ENCODE assay signal across 8 mouse cellular contexts in genomic region chr11:119080461-119081147, GRCm38 (mm10). TPM values are rescaled to one million over a fixed set of nuclear protein-coding genes. Genes with fewer than 3 reads are reported as not detected.
A peak's percentile ranks its signal among the peaks of the same experiment; 100 is the strongest.
DNase-seq lines count a peak whose midpoint lies in the region; ATAC-seq lines count a peak whose summit lies in the region.

No protein-coding gene starts in this region.

- peaks cover 30% of the 10 kb centered on the region for H3K27me3 ChIP-seq in heart, embryonic 13.5 days (replicated peaks)
- peaks cover 44% of the 10 kb centered on the region for H3K27me3 ChIP-seq in embryonic facial prominence, embryonic 13.5 days
- peaks cover 10% of the 10 kb centered on the region for H3K27me3 ChIP-seq in hindbrain, embryonic 16.5 days (replicated peaks; ENCODE audit: control insufficient read depth, insufficient read depth, low read length)
- peaks cover 8% of the 10 kb centered on the region for H3K27me3 ChIP-seq in midbrain, embryonic 16.5 days (ENCODE audit: control insufficient read depth, insufficient read depth, low read depth, low read length)

- H3K9ac ChIP-seq in heart, embryonic 13.5 days = peak overlapping the region; percentile 47; the same call in 1 of the 2 replicates
- 0 out of 2 replicates have a peak overlapping the region, but pooled peaks have one; percentile 40 for H3K9ac ChIP-seq in embryonic facial prominence, embryonic 13.5 days
- peak overlapping the region; percentile 15 for H3K9ac ChIP-seq in hindbrain, embryonic 16.5 days (ENCODE audit: low read depth, low read length)
- peak overlapping the region; percentile 49 for H3K9ac ChIP-seq in midbrain, embryonic 16.5 days (ENCODE audit: low read depth, low read length)

- peaks cover 40% of the 10 kb centered on the region for H3K36me3 ChIP-seq in heart, embryonic 13.5 days
- H3K36me3 ChIP-seq in embryonic facial prominence, embryonic 13.5 days = peaks cover 43% of the 10 kb centered on the region
- H3K36me3 ChIP-seq in hindbrain, embryonic 16.5 days (ENCODE audit: control insufficient read depth, insufficient read depth, low read length) = peaks cover 16% of the 10 kb centered on the region
- H3K36me3 ChIP-seq in midbrain, embryonic 16.5 days (ENCODE audit: control insufficient read depth, insufficient read depth, low read length) = peaks cover 16% of the 10 kb centered on the region; the same call in 1 of the 2 replicates

- no peak for ATAC-seq in heart, embryonic 13.5 days (ENCODE audit: extremely low read depth, insufficient number of reproducible peaks, low FRiP score, low TSS enrichment)
- no peak for ATAC-seq in embryonic facial prominence, embryonic 13.5 days (ENCODE audit: insufficient number of reproducible peaks, insufficient read depth, low FRiP score, low TSS enrichment, low read depth)
- no peak for ATAC-seq in hindbrain, embryonic 16.5 days
- no peak for ATAC-seq in midbrain, embryonic 16.5 days

- no peak for DNase-seq in heart, adult 8-10 months (ENCODE audit: low spot score)
- DNase-seq in left cerebral cortex, postnatal 14 days (ENCODE audit: low spot score in 2 of 2) = no peak
- no peak for DNase-seq in frontal cortex, adult 2 months (ENCODE audit: extremely low spot score in 1 of 2, low spot score in 1 of 2)
- DNase-seq in lung, postnatal 10 days = no peak

- 55% methylated on average over 33 of the region's 33 CpGs for WGBS in heart, embryonic 13.5 days
- 34% methylated on average over 33 of the region's 33 CpGs for WGBS in embryonic facial prominence, embryonic 13.5 days
- WGBS in hindbrain, embryonic 16.5 days = 39% methylated on average over 33 of the region's 33 CpGs
- WGBS in midbrain, embryonic 16.5 days = 32% methylated on average over 33 of the region's 33 CpGs

- H3K4me1 ChIP-seq in heart, embryonic 13.5 days = peaks cover 66% of the 10 kb centered on the region
- peaks cover 66% of the 10 kb centered on the region for H3K4me1 ChIP-seq in embryonic facial prominence, embryonic 13.5 days
- peaks cover 65% of the 10 kb centered on the region for H3K4me1 ChIP-seq in hindbrain, embryonic 16.5 days (ENCODE audit: control insufficient read depth, insufficient read depth, low read depth, low read length)
- peaks cover 61% of the 10 kb centered on the region for H3K4me1 ChIP-seq in midbrain, embryonic 16.5 days (ENCODE audit: control insufficient read depth, insufficient read depth, low read length)

- H3K4me2 ChIP-seq in heart, embryonic 13.5 days = no peak overlapping the region
- peak overlapping the region; percentile 32 for H3K4me2 ChIP-seq in embryonic facial prominence, embryonic 13.5 days
- peak overlapping the region; percentile 28 for H3K4me2 ChIP-seq in hindbrain, embryonic 16.5 days (ENCODE audit: low read length)
- peak overlapping the region; percentile 43 for H3K4me2 ChIP-seq in midbrain, embryonic 16.5 days (ENCODE audit: low read length)

- H3K9me3 ChIP-seq in heart, embryonic 13.5 days = no peaks in the 10 kb centered on the region
- no peaks in the 10 kb centered on the region for H3K9me3 ChIP-seq in embryonic facial prominence, embryonic 13.5 days
- H3K9me3 ChIP-seq in hindbrain, embryonic 16.5 days (ENCODE audit: control insufficient read depth, low read length) = no peaks in the 10 kb centered on the region
- H3K9me3 ChIP-seq in midbrain, embryonic 16.5 days (replicated peaks; ENCODE audit: control insufficient read depth, low read length, poor library complexity, severe bottlenecking) = no peaks in the 10 kb centered on the region

- H3K27ac ChIP-seq in heart, embryonic 13.5 days (replicated peaks) = no peak overlapping the region
- H3K27ac ChIP-seq in embryonic facial prominence, embryonic 13.5 days = no peak overlapping the region
- no peak overlapping the region for H3K27ac ChIP-seq in hindbrain, embryonic 16.5 days (ENCODE audit: low read depth, low read length)
- H3K27ac ChIP-seq in midbrain, embryonic 16.5 days (ENCODE audit: low read length) = no peak overlapping the region

- intact Hi-C loops in left cerebral cortex, postnatal 14 days (cut with DNase I) = no loop called here

- H3K4me3 ChIP-seq in heart, embryonic 13.5 days = no peak overlapping the region; the same call in 1 of the 2 replicates
- H3K4me3 ChIP-seq in embryonic facial prominence, embryonic 13.5 days = peak overlapping the region; percentile 18
- no peak overlapping the region for H3K4me3 ChIP-seq in hindbrain, embryonic 16.5 days (ENCODE audit: low read length)
- H3K4me3 ChIP-seq in midbrain, embryonic 16.5 days (ENCODE audit: low read depth, low read length) = peak overlapping the region; percentile 18

RNA-seq across cellular contexts. Expression of gene Cbx4, which starts 5.4 kb away (rescaled TPM):
- polyA plus RNA-seq in heart, embryonic 13.5 days (2015; fragmentation: Nextera tagmentation; extraction: Ambion mirVana) = 8.0 and 9.5 TPM in 2 replicates
- total RNA-seq in heart, adult 8-10 months (2022) = 10 to 100 TPM in 1 of 4 experiments, 1 to 10 TPM in 3; 5.2 to 12.8 (median 8.4) TPM
- polyA plus RNA-seq in embryonic facial prominence, embryonic 13.5 days (2015; fragmentation: Nextera tagmentation; extraction: Ambion mirVana) = 13.0 and 14.4 TPM in 2 replicates
- 23.4 and 24.8 TPM in 2 replicates for polyA plus RNA-seq in hindbrain, embryonic 16.5 days (2015; fragmentation: Nextera tagmentation; extraction: Ambion mirVana)
- polyA plus RNA-seq in midbrain, embryonic 16.5 days (2015; fragmentation: Nextera tagmentation; extraction: Ambion mirVana) = 23.9 and 25.6 TPM in 2 replicates
- 10 to 100 TPM; 63.2 to 74.0 TPM for total RNA-seq in left cerebral cortex, postnatal 14 days (2021)
- polyA plus RNA-seq in frontal cortex, adult 2 months (2012; rRNA removed) = 45.4 and 46.4 TPM in 2 replicates

RNA-seq across cellular contexts. Expression of gene Cbx8, which starts 39.8 kb away (rescaled TPM):
- polyA plus RNA-seq in heart, embryonic 13.5 days (2015; fragmentation: Nextera tagmentation; extraction: Ambion mirVana) = 6.1 and 7.0 TPM in 2 replicates
- total RNA-seq in heart, adult 8-10 months (2022) = 1 to 10 TPM; 3.6 to 4.9 (median 4.6) TPM
- 6.8 and 10.7 TPM in 2 replicates for polyA plus RNA-seq in embryonic facial prominence, embryonic 13.5 days (2015; fragmentation: Nextera tagmentation; extraction: Ambion mirVana)
- polyA plus RNA-seq in hindbrain, embryonic 16.5 days (2015; fragmentation: Nextera tagmentation; extraction: Ambion mirVana) = 8.5 and 9.5 TPM in 2 replicates
- 8.5 and 8.6 TPM in 2 replicates for polyA plus RNA-seq in midbrain, embryonic 16.5 days (2015; fragmentation: Nextera tagmentation; extraction: Ambion mirVana)
- 10 to 100 TPM; 12.9 to 15.4 TPM for total RNA-seq in left cerebral cortex, postnatal 14 days (2021)
- 6.9 and 7.6 TPM in 2 replicates for polyA plus RNA-seq in frontal cortex, adult 2 months (2012; rRNA removed)

RNA-seq across cellular contexts. Expression of gene Cbx2, which starts 57.8 kb away (rescaled TPM):
- 17.6 and 18.9 TPM in 2 replicates for polyA plus RNA-seq in heart, embryonic 13.5 days (2015; fragmentation: Nextera tagmentation; extraction: Ambion mirVana)
- total RNA-seq in heart, adult 8-10 months (2022) = 1 to 10 TPM; 2.0 to 3.9 (median 2.9) TPM
- 54.4 and 64.8 TPM in 2 replicates for polyA plus RNA-seq in embryonic facial prominence, embryonic 13.5 days (2015; fragmentation: Nextera tagmentation; extraction: Ambion mirVana)
- 10.7 and 14.0 TPM in 2 replicates for polyA plus RNA-seq in hindbrain, embryonic 16.5 days (2015; fragmentation: Nextera tagmentation; extraction: Ambion mirVana)
- polyA plus RNA-seq in midbrain, embryonic 16.5 days (2015; fragmentation: Nextera tagmentation; extraction: Ambion mirVana) = 13.3 and 18.0 TPM in 2 replicates
- total RNA-seq in left cerebral cortex, postnatal 14 days (2021) = 1 to 10 TPM; 2.4 to 3.4 TPM
- polyA plus RNA-seq in frontal cortex, adult 2 months (2012; rRNA removed) = 2.8 and 3.3 TPM in 2 replicates

Comparison
In these comparisons a context has a peak if more than half of its experiments do, and no peak if none do; other contexts are left out.
1. H3K4me3 ChIP-seq: peak in embryonic facial prominence, embryonic 13.5 days (single experiment) and midbrain, embryonic 16.5 days (single experiment); none in heart, embryonic 13.5 days (single experiment) and hindbrain, embryonic 16.5 days (single experiment).
2. Peak in every context shown above with its lines, with median percentiles within 50 percentile points of each other: H3K9ac ChIP-seq.